Mouse (Mus musculus): ENCODE data around the gene Hps1. TPM values are rescaled to one million over a fixed set of nuclear protein-coding genes. Genes with fewer than 3 reads are reported as not detected.
A peak's percentile ranks its signal among the peaks of the same experiment; 100 is the strongest.

Gene Hps1
- polyA plus RNA-seq, 1 experiment from 2014 or later, result 17.7 TPM

DNA sequence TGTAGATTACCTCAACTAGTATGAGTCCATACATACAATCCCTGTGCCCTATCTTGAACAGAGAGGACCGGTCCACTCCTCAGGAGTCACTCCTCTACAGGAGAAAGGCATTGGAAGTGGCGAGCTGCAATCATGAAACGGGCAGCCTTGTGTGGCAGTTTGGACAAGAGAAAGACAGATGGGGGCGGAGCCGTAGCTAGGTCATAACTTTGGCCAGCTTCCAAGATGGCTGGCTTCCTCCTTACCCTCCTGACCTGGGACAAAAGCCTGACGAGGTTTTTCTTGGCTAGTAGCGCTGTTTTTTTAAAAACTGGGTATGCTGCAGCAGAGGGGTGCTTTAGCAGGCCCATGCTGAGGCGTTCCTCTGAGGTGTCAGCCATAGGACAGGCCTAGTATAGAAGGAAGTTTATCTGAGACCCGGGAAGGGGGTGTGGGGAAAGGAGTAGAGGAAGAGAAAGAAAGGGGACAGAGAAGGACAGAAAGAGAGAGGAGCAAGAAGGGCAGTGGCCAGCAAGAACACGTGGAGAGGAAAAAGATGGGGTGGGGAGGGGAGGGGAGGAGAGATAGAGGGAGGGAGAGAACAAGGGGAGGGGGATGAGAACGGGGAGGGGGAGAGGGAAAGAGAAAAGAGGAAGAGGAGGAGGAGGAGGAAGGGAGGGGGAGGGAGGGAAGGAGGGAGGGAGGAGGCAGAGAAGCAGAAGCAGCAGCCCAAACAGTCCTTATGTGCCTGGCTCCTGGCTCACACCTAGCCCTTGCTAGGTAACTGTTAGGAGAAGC, 26.4 kb downstream of the Hps1 start:
- peak; percentile 66 for ATAC-seq (ENCODE audit: borderline replicate concordance, extremely low read depth, low FRiP score, low TSS enrichment)
- H3K9ac ChIP-seq, result peak overlapping the region; percentile 19; the same call in 1 of the 2 replicates
- no peaks in the 10 kb centered on the region for H3K27me3 ChIP-seq
- peak overlapping the region; percentile 97 for H3K27ac ChIP-seq
- no peaks in the 10 kb centered on the region for H3K9me3 ChIP-seq
- peak overlapping the region; percentile 61 for H3K4me2 ChIP-seq
- H3K36me3 ChIP-seq, result no peaks in the 10 kb centered on the region
- H3K4me3 ChIP-seq, result peak overlapping the region; percentile 43
- peaks cover 41% of the 10 kb centered on the region for H3K4me1 ChIP-seq
- WGBS, result 9% methylated on average over 11 of the region's 11 CpGs

GRCm38 (mm10) chr19:42752363-42752931, 27.3 kb downstream of the Hps1 start, which contains the start of gene Pyroxd2:
TSS of gene Pyroxd2 (minus strand) at chr19:42752775.
- Histone ChIP-seq H3K4me1 (peaks cover 41% of the 10 kb centered on the region), H3K27me3 (no peaks in the 10 kb centered on the region), H3K27ac (peak within 1 kb of the TSS; percentile 97), H3K9ac (peak within 1 kb of the TSS; percentile 51), H3K4me2 (peak within 1 kb of the TSS; percentile 61), H3K36me3 (no peaks in the 10 kb centered on the region), H3K4me3 (peak within 1 kb of the TSS; percentile 43), H3K9me3 (no peaks in the 10 kb centered on the region)
- ATAC-seq (ENCODE audit: borderline replicate concordance, extremely low read depth, low FRiP score, low TSS enrichment), result peak; percentile 87
- WGBS, result 2% methylated on average over 22 of the region's 22 CpGs

DNA sequence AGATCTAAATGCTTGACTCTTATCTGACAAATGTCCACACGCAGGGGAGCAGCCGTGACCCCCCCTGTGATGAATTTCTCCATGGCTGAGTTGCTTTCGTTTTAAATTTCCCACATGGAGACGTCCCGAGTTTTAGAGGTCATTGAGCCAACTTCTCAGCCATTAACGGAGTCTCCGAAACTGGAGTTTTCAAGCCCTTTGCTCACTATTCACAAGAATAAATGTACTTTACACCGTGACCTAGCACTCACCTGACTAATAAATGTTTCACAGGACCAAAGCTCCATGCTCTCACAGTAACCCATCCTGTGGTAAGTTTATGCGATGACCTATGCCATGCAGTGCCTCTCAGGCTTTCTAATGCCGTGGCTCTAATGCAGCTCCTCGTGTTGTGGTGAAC, 29.6 kb downstream of the Hps1 start:
- 49% methylated on average over 11 of the region's 11 CpGs for WGBS
- Histone ChIP-seq H3K4me3 (no peak overlapping the region), H3K9ac (no peak overlapping the region)

DNA sequence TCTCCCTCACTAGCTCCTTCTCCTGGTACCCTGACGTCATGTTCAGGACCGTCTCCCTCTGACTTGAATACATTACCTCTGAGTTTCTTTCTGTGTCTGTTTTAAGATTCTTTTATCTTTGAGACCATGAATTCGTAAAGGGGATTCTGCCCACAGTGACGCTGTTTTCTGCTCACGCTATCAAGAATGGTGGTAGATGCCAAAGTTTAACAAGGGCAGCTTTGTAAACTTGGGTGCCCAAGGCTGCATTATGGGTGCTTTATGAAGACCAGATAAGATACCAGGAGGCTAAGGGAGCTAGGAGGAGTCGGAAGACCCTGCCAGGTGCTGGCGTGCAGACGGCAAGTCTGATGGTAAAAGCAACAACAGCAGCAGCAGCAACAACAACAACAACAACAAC, 33.1 kb downstream of the Hps1 start:
- Histone ChIP-seq H3K36me3 (no peaks in the 10 kb centered on the region), H3K27ac (no peak overlapping the region), H3K4me3 (no peak overlapping the region), H3K27me3 (no peaks in the 10 kb centered on the region), H3K9ac (no peak overlapping the region), H3K9me3 (no peaks in the 10 kb centered on the region), H3K4me2 (no peak overlapping the region), H3K4me1 (peaks cover 14% of the 10 kb centered on the region)
- 87% methylated on average over 8 of the region's 8 CpGs for WGBS
- ATAC-seq (ENCODE audit: borderline replicate concordance, extremely low read depth, low FRiP score, low TSS enrichment), result no peak

More for the DNA sequence above, 29.6 kb downstream of the Hps1 start:
- Histone ChIP-seq H3K27ac (no peak overlapping the region), H3K4me2 (no peak overlapping the region), H3K27me3 (no peaks in the 10 kb centered on the region), H3K4me1 (peaks cover 36% of the 10 kb centered on the region), H3K36me3 (no peaks in the 10 kb centered on the region), H3K9me3 (no peaks in the 10 kb centered on the region)
- ATAC-seq (ENCODE audit: borderline replicate concordance, extremely low read depth, low FRiP score, low TSS enrichment), result no peak

DNA sequence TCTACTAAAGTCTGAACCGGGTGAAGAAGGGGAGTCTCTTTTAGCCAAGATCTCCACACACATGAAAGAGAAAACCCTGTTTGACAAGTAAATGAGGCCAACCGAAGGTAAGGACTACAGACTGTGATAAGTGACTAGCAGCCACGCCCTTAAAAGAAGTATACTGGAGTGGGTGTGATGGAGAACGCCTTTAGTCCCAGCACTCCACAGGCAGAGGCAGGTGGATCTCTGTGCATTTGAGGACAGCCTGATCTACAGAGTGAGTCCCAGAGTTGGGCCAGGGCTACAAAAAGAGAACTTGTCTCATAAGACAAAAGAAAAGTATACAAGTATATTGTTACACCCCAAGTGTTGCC, 33.9 kb downstream of the Hps1 start:
- no peak overlapping the region for H3K4me3 ChIP-seq
- ATAC-seq (ENCODE audit: borderline replicate concordance, extremely low read depth, low FRiP score, low TSS enrichment), result no peak
- H3K27ac ChIP-seq, result no peak overlapping the region
- H3K4me2 ChIP-seq, result no peak overlapping the region
- H3K9me3 ChIP-seq, result no peaks in the 10 kb centered on the region
- H3K36me3 ChIP-seq, result no peaks in the 10 kb centered on the region
- H3K27me3 ChIP-seq, result no peaks in the 10 kb centered on the region
- no peak overlapping the region for H3K9ac ChIP-seq
- whole genome bisulfite sequencing, result 56% methylated on average over 4 of the region's 4 CpGs
- peaks cover 13% of the 10 kb centered on the region for H3K4me1 ChIP-seq

DNA sequence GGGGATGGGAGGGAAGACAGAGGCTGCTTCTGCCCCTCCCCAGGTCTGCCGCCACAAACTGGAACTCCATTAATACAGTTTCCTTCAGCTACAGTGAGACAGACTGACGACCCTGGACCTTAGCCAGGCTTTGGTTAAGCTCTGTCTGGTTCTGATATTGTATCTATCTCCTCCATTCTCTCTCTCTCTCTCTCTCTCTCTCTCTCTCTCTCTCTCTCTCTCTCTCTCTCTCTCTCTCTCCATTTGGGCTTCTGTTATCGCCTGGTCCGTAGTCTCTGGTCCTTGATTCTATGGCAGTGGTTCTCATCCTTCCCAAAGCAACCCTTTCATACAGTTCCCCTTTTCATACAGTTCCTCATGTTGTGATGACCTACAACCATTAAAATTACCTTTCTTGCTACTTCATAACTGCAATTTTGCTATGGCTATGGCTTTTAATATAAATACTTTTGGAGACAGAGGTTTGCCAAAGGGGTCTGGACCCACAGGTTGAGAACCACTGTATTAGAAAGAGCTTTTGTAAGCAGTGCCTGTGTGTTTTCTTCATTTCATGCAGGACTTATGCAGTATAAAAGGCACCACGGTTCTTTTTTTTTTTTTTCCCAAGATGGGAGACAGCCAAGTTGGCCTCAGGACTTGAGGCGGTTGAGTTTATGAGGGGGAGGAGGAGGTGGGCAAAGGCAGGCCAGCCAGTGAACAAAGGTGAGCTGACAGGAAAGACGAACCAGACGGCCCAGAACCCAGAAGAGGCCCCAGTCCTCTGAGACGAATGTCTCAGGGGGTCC, 34.5 kb downstream of the Hps1 start:
- H3K4me3 ChIP-seq, result no peak overlapping the region
- no peaks in the 10 kb centered on the region for H3K27me3 ChIP-seq
- H3K9me3 ChIP-seq, result no peaks in the 10 kb centered on the region
- no peak overlapping the region for H3K9ac ChIP-seq
- no peak for ATAC-seq (ENCODE audit: borderline replicate concordance, extremely low read depth, low FRiP score, low TSS enrichment)
- 52% methylated on average over 9 of the region's 9 CpGs for WGBS
- peaks cover 13% of the 10 kb centered on the region for H3K4me1 ChIP-seq
- H3K4me2 ChIP-seq, result no peak overlapping the region
- H3K36me3 ChIP-seq, result no peaks in the 10 kb centered on the region
- no peak overlapping the region for H3K27ac ChIP-seq

- Histone ChIP-seq H3K9me3 (no peaks in the 10 kb centered on the region), H3K27me3 (no peaks in the 10 kb centered on the region), H3K4me1 (peaks cover 8% of the 10 kb centered on the region), H3K36me3 (no peaks in the 10 kb centered on the region), H3K4me3 (no peak overlapping the region), H3K9ac (no peak overlapping the region), H3K4me2 (no peak overlapping the region), H3K27ac (no peak overlapping the region)
- ATAC-seq (ENCODE audit: borderline replicate concordance, extremely low read depth, low FRiP score, low TSS enrichment), result peak; percentile 64; the same call in 1 of the 2 replicates
- 16% methylated on average over 4 of the region's 4 CpGs for WGBS
Observed at GRCm38 (mm10) chr19:42744162-42744586, 35.6 kb downstream of the Hps1 start.

GRCm38 (mm10) chr19:42743261-42743660, 36.5 kb downstream of the Hps1 start:
- Histone ChIP-seq H3K9me3 (no peaks in the 10 kb centered on the region), H3K4me1 (peaks cover 8% of the 10 kb centered on the region), H3K4me3 (no peak overlapping the region), H3K9ac (no peak overlapping the region), H3K4me2 (no peak overlapping the region), H3K27me3 (no peaks in the 10 kb centered on the region), H3K27ac (no peak overlapping the region), H3K36me3 (no peaks in the 10 kb centered on the region)
- no peak for ATAC-seq (ENCODE audit: borderline replicate concordance, extremely low read depth, low FRiP score, low TSS enrichment)
- 68% methylated on average over 16 of the region's 16 CpGs for WGBS

DNA sequence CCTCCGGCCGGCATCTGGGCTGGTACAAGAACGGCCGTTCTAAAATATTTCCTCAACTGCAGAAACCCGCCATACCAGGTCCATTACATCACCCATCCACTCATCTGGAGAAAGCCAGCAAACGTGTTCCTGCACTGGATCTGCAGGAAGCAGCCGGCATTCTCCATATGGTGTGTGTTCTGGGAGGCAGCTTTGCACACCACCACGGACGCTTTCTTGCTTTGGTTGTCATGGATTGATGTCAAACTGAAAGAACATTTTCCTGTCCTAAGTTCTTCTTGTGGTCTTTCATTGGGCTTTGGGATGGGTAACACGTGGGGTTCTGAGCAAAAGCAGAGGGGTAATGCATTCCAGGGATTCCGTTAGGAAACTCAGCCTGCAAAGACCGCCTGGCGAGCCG, 37.9 kb downstream of the Hps1 start:
- H3K4me1 ChIP-seq, result peaks cover 8% of the 10 kb centered on the region
- H3K9ac ChIP-seq, result no peak overlapping the region
- no peak overlapping the region for H3K27ac ChIP-seq
- H3K36me3 ChIP-seq, result no peaks in the 10 kb centered on the region
- no peaks in the 10 kb centered on the region for H3K9me3 ChIP-seq
- H3K27me3 ChIP-seq, result no peaks in the 10 kb centered on the region
- WGBS, result 40% methylated on average over 14 of the region's 14 CpGs
- no peak for ATAC-seq (ENCODE audit: borderline replicate concordance, extremely low read depth, low FRiP score, low TSS enrichment)
- H3K4me2 ChIP-seq, result no peak overlapping the region
- H3K4me3 ChIP-seq, result no peak overlapping the region

GRCm38 (mm10) chr19:42740163-42740899, 39.4 kb downstream of the Hps1 start:
- no peak for ATAC-seq (ENCODE audit: borderline replicate concordance, extremely low read depth, low FRiP score, low TSS enrichment)
- Histone ChIP-seq H3K36me3 (no peaks in the 10 kb centered on the region), H3K27me3 (no peaks in the 10 kb centered on the region), H3K9ac (no peak overlapping the region), H3K4me1 (peaks cover 8% of the 10 kb centered on the region), H3K4me3 (no peak overlapping the region), H3K27ac (no peak overlapping the region), H3K4me2 (no peak overlapping the region), H3K9me3 (no peaks in the 10 kb centered on the region)
- 82% methylated on average over 8 of the region's 8 CpGs for WGBS

GRCm38 (mm10) chr19:42739734-42740133, 40.0 kb downstream of the Hps1 start:
- Histone ChIP-seq H3K36me3 (no peaks in the 10 kb centered on the region), H3K27me3 (no peaks in the 10 kb centered on the region), H3K4me3 (no peak overlapping the region), H3K4me2 (no peak overlapping the region), H3K4me1 (peaks cover 8% of the 10 kb centered on the region), H3K9ac (no peak overlapping the region), H3K27ac (no peak overlapping the region), H3K9me3 (no peaks in the 10 kb centered on the region)
- 76% methylated on average over 6 of the region's 6 CpGs for WGBS
- ATAC-seq (ENCODE audit: borderline replicate concordance, extremely low read depth, low FRiP score, low TSS enrichment), result no peak
